Mouse (Mus musculus): ENCODE measurements around the gene Ucn2.

Ucn2 gene

DNA sequence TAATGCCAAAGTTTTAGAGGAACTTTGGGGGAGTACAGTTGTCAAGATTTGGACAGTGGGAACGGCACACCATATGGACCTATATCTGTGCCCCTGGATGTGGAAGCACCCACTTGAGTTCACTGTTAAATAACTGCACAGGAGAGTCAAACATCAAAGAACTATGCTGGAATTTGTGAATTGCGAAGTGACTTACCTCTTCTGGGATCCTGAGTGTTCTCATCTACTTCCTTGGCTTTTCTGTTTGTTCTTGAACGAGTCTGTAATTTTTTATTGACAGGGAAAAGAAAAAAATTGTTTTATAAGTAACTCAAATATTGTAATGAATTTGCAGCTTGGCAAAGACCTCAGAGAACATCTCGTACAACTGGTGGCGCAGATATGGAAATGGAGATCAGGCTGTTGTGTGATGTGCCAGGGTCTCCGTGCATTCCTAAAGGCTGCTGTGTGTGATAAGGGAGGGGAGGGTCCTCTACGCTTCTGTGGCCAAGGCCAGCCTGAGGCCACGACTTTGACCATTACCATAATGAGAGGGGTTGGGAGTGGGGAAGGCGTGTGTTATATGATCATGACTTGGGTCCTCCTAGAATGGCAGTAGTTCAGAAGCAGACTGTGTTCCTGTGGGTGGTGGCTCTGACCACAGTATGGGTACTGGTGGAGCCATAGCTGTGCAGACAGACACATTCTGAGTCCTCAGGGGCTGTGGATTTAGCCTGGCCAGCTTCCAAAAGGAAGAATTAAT is 7.0 kb downstream of the Ucn2 start:
- DNase-seq (ENCODE audit: low spot score): no peak

DNA sequence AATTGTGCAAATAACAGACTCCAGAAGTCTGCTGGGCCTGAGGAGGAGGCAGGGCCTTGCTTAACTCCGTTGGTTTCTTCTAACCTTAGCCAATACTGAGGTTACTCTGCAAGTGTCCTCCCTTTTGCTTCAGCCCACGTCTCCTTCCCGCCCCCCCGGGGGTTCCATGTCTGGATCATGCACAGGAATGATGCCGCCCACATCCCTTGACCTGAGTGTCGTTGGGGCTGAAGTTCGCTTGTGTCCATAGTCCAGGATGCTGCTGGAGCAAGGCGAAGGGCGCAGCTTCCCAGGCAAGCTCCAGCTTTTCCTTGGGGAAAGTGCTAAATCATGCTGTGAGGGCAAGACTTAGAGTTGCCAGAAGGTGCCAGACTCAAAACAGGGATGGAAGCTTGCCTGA is 10.6 kb downstream of the Ucn2 start:
- no peak for DNase-seq (ENCODE audit: low spot score)

DNA sequence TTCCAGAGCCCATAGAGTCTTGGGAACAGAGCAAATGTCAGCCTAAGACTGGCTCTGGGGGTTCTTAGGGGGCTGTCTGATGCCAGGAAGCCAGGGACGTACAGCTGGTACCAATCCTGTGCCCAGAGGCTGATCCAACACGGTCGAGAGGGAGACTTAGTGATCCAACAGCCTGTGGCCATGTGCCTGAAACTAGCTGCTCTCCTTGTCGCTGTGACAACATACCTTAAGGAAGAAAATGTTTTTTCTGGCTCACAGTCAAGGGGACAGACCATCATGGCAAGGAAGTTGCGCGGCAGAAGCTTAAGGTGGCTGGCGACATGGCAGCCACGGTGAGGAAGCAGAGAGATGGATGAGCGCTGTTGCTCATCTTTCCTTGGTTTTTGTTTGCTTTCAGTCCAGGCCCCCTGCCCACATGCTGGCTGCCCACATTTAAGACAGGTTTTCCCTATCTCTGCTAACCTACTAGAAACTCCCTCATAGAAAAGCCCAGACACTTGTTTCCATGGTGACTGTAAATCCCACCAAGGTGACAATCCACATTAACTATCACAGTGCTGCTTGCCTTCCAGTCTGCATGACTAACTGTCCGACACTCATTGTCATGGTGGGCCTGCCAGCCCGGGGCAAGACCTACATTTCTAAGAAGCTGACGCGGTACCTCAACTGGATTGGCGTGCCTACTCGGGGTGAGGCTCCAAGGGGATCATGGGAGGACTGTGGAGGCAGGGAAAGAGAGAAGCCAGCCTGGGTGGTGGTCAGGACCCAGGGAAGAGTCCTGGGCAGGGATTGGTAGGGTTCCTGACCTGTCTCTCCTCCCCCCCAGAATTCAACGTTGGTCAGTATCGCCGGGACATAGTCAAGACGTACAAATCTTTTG is 12.7 kb downstream of the Ucn2 start:
- no peak for DNase-seq (ENCODE audit: low spot score)

DNA sequence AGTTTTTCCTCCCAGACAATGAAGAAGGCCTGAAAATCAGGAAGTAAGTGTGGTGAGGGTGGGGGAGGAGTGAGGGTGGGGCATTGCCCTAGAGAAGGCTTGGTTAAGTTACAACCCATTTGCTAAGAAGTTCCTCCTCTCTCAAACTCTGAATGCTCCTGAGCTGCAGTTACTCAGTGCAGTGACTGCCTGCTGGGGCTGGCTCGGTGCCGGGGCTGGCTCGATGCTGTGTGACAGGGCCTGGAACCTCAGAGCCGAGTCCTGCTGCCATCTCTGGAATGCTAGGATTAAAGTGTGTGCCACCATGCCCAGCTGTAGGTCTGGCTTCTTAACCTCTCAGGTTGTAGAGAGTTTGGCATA is 13.3 kb downstream of the Ucn2 start:
- no peak for DNase-seq (ENCODE audit: low spot score)

DNA sequence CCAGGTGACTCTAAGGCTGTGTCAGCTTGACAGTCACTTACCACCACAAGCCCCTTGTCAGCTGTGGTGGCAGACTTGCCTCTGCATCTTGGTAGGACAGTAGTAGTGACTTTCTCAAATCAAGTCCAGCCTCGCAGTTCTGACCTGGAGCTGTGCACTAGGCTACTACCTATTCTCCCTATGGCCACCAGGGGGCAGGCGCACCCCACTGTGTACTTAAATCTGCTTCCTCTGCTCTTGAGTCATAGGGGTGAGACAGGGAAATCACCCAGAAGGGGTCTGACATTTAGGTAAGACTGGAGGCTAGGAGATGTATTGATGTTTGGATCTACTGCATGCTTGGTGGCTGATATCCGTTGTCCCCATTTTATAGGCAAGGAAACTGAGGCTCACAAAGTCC is 14.9 kb downstream of the Ucn2 start:
- DNase-seq (ENCODE audit: low spot score): peak; percentile 60

DNA sequence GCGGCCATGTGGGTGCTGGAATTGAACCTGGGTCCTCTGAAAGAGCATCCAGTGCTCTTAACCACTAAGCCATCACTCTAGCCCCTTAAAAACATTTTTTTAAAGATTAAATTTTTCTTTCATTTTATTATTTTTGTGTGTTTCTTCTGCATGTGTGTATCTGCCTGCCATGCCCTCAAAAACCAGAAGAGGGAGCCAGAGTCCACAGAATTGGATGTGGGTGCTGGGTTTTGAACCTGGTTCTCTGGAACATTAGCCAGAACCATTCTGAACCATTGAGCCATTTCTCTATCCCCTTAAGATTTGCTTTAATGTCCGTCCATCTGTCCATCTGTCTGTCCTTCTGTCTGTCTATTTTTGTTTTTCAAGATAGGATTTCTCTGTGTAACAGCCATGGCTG is 17.4 kb downstream of the Ucn2 start:
- DNase-seq (ENCODE audit: low spot score): no peak

DNA sequence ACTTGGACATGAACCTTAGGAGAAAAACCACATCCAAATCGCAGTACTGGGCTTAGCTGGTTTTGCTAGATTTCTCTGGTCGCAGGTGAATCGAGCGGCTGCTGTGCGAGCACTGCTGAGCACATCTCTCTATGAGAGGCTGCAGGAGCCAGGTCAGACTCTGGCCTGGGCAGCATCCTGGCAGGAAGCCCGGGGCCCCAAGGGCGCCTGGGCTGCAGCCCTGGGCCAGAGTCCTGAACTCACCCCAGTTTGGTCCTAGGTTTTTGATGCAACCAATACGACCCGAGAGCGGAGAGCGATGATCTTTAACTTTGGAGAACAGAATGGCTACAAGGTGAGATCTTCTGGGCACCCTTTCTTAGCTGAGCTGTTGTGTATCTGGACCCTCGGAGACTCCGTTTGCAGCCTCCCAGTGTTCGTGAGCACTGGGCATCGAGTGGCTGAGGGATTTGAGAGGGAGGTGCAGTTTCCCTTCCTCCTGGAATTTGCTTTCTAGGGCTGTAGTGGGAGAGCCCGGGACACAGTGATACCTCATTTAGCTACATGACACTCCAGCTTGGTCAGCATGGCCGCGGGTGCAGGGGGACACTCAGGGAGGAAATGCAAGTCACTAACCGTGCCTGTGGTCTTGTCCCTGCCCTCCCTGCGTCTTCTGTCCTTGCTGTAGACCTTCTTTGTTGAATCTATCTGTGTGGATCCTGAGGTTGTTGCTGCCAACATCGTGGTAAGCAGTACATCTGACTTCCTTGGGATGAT is 21.4 kb downstream of the Ucn2 start:
- no peak for DNase-seq (ENCODE audit: low spot score)

DNA sequence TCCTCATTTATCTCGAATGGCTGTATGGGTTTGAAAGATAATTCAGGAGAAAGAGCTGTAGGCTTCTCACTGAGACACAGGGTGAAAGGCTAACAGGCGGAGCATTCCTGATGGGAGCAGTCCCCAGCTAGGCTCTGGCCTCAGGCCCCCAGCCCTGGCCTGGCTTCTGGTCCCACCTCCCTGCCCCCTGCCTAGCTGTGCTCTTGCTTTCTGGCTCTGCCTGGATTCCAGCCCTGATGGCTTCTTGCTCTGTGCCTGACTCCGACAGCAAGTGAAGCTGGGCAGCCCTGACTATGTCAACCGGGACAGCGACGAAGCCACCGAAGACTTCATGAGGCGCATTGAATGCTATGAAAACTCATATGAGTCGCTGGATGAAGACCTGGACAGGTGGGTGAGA is 22.3 kb downstream of the Ucn2 start:
- no peak for DNase-seq (ENCODE audit: low spot score)

DNA sequence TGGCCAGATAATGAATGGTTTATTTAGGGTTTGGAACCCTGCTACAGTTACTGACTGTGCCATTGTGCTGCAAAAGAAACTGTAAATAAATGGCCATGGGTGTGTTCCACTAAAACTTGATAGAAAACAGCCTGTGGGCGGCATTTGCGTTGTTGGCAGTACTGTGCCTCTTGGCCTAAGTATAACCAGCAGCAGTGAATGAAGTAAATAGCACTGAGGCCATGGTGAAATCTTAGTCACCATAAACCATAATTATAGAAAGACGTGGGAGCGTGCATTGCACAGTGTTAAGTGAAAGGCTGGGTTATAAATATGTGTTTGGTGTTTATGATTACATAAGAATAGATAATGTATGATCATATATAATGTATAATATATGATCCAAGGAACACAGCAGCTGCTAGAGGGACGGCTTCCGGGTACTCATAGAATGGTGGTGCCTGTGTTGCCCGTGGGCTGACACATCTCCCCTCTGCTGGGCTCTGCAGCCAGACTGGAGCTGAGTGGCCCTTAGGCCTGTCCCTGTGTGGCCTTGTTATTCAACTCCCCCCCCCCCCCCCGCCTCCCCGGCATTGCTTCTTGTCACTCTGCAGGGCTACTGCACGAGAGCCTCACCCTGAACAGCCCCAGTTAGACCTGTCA is 23.3 kb downstream of the Ucn2 start:
- no peak for DNase-seq (ENCODE audit: low spot score)

DNA sequence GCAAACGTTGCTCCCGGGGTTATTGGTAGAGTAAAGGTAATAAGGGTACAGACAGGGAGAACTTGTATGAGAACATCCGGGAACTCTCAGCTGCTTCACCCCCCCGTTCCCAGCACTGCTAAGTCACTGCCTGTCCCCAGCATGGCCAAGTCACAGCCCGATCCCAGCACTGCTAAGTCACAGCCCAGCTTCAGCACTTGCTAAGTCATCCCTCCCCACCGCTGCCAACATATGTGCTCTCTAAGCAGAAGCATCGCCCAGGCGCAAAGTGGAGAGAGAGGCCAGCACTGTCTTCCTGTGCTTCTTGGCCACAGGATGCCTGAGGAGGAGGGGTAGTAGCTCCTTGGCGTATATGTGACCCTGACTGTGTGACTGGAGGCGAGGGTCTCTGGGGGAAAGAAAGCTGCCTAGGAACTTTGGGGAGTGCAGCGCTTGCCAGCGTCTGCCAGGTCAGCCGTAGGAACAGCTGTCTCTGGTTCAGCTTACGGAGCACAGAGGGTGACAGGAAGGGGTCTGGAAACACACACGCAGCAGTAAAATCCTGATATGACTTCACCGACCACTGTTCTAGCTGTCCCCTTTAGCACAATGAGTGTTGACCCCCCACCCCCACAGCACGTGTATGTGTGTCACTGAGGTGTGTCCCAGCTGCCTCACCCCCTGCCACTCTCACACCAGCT is 24.0 kb downstream of the Ucn2 start:
- peak; percentile 56 for DNase-seq (ENCODE audit: low spot score)

DNA sequence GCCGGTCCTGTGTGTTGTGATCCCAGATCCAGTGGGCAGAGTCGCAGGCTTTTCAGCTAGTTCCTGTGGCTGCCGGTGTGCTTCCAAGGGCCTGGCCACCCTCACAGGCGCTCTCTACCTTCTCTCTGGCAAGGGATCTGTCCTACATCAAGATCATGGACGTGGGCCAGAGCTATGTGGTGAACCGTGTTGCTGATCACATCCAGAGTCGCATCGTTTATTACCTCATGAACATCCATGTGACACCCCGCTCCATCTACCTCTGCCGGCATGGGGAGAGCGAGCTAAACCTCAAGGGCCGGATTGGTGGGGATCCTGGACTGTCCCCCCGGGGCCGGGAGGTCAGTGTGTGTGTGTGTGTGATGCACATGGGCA is 24.5 kb downstream of the Ucn2 start:
- no peak for DNase-seq (ENCODE audit: low spot score)

DNA sequence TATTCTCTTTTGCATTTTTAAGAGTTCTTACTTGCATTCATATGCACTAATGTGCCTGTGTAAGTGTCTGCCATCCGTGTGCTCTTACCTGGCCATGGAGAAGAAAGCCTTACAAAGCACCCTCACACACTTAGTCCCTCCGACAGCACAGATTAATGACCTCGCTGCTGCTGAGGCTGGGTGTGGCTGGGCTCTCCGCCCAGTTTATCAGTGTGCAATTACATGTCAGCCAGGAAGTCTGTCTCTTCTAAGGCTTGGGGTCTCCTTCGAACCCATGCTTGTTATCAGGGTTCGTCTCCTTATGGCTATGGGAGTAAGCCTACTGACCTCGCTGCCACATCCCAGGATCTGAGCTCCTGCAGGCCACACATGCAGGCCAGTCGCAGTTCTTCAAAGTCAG is 29.6 kb downstream of the Ucn2 start:
- DNase-seq (ENCODE audit: low spot score): no peak

DNA sequence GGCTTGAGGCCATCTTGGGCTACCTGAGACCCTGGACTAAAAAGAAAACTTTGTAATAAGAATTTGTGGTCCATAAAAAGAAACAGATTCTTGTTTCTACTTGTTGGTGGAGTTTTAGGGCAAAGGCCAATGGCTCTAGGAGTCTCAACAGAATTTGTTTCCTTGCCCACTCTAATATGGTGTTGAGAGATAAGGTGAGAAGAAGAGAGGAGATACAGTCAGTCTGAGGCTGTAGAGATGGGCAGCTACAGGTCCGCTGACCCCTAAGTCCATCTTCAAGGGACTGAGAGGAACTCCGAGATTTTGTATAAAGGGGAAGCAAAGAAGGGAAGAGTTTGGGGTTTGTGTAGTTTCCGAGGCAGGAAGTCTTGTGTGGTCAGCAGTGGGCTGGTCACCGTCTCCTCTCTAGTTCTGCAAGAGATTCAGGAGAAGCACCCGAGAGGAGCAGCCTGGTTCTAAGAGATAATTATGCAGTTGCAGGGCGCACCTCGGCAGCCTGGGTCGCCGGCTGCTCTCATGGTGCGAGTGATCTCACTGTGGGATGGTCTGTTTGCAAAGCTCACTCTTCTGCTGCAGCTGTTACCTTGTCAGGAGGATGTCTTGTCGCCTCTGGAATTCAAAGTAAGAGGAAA is 31.3 kb downstream of the Ucn2 start:
- no peak for DNase-seq (ENCODE audit: low spot score)

DNA sequence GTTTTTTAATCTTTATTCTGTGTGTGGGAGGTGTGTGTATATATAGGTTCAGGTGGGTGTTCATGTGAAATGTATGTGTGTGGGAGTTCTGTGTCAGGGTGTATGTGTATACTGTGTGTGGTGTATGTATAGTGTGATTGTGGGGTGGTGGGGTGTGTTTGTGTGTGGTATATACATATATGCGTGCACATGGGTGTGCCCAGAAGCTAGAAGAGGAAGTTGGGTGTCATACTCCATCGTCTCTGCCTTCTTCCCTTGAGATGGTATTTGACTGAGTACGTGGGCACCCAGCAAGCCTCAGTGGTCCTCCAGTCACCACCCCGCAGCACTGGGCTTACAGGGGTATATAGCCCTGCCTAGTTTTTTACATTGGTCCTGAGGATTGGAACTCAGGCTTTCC is 35.6 kb downstream of the Ucn2 start:
- DNase-seq (ENCODE audit: low spot score): no peak

DNA sequence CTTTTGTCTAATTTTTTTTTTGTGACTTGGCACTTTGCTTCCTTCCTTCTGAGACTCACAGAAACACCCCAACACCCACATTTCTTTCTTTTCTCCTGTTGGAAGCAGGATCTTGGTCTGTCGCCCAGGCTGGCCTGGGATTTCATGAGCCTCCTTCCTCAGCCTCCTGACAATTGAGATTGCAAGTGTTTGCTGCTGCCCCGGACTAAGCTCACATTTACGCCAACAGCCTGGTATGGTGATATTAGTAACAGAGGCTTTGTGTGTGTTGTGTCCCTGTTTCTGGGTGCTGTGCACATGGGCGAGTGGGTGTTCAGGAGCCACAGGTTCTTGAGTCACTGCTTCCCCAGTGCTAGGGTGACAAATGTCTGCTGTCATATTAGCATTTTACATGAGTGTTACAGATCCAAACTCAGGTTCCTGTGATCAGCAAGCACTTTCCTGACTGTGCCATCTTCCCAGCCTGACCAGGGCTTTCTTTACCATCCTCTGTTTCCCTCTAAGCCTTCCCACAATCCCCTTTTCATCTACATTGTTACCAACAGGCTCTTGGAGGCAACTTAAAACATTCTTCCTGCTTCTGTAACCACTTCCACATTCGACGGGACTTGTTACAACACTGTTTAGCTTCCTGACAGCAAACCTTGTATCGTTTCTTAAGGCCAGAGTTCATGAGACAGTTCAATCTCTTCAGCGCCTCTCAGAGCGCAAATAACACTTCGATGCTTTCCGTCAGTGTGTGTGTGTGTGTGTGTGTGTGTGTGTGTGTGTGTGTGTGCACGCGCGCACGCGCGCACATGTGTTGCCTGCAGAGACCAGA is 37.3 kb downstream of the Ucn2 start:
- DNase-seq (ENCODE audit: low spot score): no peak

DNA sequence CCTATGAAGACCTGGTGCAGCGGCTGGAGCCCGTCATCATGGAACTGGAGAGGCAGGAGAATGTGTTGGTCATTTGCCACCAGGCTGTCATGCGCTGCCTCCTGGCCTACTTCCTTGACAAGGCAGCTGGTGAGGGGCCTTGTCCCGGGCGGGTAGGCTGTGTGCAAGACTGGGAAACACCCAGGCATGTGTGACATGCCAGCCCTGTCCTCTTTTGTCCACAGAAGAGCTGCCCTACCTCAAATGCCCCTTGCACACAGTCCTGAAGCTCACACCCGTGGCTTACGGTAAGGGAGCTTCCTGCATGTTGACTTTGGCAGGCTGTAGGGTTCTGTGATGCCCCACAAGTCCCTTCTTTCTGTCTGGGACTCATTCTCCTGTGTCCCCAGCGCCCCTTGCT is 41.7 kb downstream of the Ucn2 start:
- no peak for DNase-seq (ENCODE audit: low spot score)

DNA sequence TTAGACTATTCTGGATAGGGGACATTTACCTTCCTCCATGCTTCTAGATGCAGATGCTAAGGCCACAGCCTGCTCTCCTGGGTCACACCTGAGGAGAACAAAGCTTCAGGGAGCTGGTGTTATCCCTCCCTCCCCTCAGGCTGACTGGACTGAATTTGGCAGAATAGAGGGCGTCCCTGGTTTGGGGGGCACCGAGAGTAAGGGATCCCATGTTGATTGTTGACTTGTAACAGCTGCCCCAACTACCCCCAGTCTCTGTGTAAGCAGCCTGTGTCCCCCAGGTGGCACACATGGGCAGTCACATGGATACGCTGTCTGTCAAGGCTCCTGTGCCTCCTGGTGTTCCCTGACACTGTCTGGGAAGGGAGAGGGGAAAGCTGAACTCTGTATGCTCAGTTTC is 42.6 kb downstream of the Ucn2 start:
- DNase-seq (ENCODE audit: low spot score): no peak

DNA sequence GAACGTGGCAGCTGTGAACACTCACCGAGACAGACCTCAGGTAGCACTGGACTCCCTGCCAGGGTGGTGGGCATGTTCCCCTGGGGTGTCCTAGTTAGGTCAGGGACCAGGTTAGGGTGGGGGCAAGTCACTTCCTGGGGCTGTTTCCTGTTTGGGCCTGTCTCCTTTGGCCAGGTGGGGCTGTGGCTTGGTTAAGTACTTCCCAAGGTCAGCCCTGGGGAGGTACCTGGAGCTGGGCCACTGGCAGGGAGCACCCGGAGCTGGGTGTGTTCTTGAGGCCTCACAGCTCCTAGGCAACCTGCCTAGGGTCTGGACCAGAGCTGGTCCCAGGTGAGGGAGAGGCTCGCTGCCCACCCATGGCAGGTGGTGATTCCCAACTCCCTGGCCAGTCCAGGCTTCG is 43.1 kb downstream of the Ucn2 start:
- no peak for DNase-seq (ENCODE audit: low spot score)

DNA sequence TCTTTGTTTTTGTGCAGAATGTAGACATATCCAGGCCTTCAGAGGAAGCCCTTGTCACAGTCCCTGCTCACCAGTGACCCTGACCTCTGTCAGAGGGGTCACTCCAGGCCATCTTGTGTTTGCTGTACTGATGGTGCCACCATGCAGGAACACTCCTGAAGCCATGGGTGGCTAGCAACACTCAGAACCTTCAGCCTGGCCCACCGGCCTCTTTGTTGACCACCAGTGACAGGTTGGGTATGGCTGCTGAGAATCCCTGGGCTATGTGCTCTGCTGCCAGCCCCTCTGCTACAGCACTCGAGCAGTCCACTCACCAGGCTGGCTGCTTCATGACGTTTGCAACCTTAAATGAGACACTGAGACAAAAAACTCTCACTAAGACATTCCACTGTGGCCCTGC is 44.5 kb downstream of the Ucn2 start:
- DNase-seq (ENCODE audit: low spot score): no peak

DNA sequence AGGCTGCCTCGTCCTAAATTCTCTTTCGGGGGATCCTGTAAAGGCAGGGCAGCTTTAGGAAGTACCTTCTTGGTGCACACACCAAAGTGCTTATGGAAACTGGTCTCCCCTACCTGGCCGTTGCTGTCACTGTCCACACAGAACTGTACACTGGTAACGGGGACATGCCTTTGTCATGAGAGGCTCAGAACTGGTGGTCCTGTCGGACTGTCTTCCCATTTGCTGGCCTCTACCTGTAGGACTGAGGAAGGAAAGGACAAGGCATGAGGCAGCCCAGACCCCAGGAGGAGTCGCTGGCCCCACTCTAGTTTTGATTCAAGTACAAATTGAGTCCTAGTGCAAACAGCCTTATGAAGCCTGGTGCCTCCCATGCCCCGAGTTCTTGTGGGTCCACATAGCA is 45.2 kb downstream of the Ucn2 start:
- no peak for DNase-seq (ENCODE audit: low spot score)

DNA sequence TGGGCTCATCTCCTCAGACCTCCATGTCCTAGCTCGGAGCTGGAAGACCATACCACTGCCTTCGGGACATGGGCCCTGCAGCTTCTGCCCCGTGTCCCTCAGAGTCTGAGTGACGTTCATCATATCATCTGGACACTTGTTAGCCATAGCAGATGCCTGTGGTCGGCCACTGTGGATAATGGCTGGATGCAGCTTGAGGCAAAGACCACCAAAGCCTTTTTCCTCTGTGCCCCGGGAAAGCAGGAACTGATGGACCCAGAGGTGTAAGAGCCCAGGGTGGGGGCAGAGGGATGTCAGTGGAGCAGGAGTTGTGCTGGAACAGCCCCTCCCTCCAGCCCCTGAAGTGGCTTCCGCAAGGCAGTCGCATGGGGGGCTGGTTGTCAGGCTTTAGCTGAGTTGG is 45.9 kb downstream of the Ucn2 start:
- DNase-seq (ENCODE audit: low spot score): no peak
